Mouse (Mus musculus) liver, postnatal 0 days (tissue): ENCODE measurements around the gene Atrn. TPM values are rescaled to one million over a fixed set of nuclear protein-coding genes. Genes with fewer than 3 reads are reported as not detected.

Source experiments
- ATAC-seq: fragments of 200-750 bp; cut with Nextera tagmentation; 2 replicates; pipeline ENCODE4 v1.8.0; 2017; ENCODE audit warnings: mild to moderate bottlenecking, moderate library complexity
- DNase-seq: peaks from one replicate; pipeline ENCODE4 v3.0.0-alpha.2; 2016
- H3K27ac ChIP-seq: fragments of 300-500 bp; sonication (generic); 2 replicates; pipeline ENCODE4 v1.5.1; 2014; ENCODE audit warnings: antibody characterized with exemption, moderate library complexity, mild to moderate bottlenecking, low read depth
- H3K27me3 ChIP-seq: fragments of 300-500 bp; sonication (generic); 2 replicates; pipeline ENCODE4 v1.6.1; 2014; ENCODE audit warnings: low read length, control low read depth, mixed read lengths; ENCODE audit not compliant: insufficient read depth
- H3K36me3 ChIP-seq: fragments of 300-500 bp; sonication (generic); replicated peaks from 2 replicates; pipeline ENCODE4 v1.6.1; 2014; ENCODE audit warnings: mild to moderate bottlenecking, control low read depth, low read length, moderate library complexity, mixed read lengths; ENCODE audit not compliant: insufficient read depth
- H3K4me1 ChIP-seq: fragments of 300-500 bp; sonication (generic); 2 replicates; pipeline ENCODE4 v1.6.1; 2014; ENCODE audit warnings: antibody characterized with exemption, mild to moderate bottlenecking, control low read depth; ENCODE audit not compliant: insufficient read depth
- H3K4me2 ChIP-seq: fragments of 300-500 bp; sonication (generic); 2 replicates; pipeline ENCODE4 v1.6.1; 2014; ENCODE audit warnings: low read depth, mild to moderate bottlenecking, low read length, moderate library complexity, mixed read lengths
- H3K4me3 ChIP-seq: fragments of 300-500 bp; sonication (generic); 2 replicates; pipeline ENCODE4 v1.5.1; 2014; ENCODE audit warnings: low read depth, low read length
- H3K9ac ChIP-seq: fragments of 300-500 bp; sonication (generic); replicated peaks from 2 replicates; pipeline ENCODE4 v1.6.1; 2014; ENCODE audit warnings: mild to moderate bottlenecking, moderate library complexity
- H3K9me3 ChIP-seq: fragments of 300-500 bp; sonication (generic); 2 replicates; pipeline ENCODE4 v1.6.1; 2016; ENCODE audit warnings: mild to moderate bottlenecking, control low read depth, low read length, mixed read lengths
- CTCF ChIP-seq: sonication (generic); IDR thresholded peaks from 2 replicates; pipeline ENCODE4 v1.5.1; 2016; ENCODE audit warnings: antibody characterized with exemption, low read depth
- EP300 ChIP-seq: IDR thresholded peaks from 2 replicates; pipeline ENCODE4 v1.6.1; 2016; ENCODE audit warnings: antibody characterized with exemption, low read depth, mild to moderate bottlenecking
- WGBS: fragments of 180-500 bp; shearing (Covaris S2); extraction: QIAGEN DNeasy Blood & Tissue Kit; methylation state at CpG from one replicate; pipeline ENCODE4 v1.1.7; 2014; ENCODE audit not compliant: insufficient replicate concordance; 5-methylcytosine and 5-hydroxymethylcytosine counted together
- polyA plus RNA-seq: library from polyadenylated mRNA; unstranded; fragments of >200 nt; fragmentation: Nextera tagmentation; extraction: Ambion mirVana; gene quantifications from 2 replicates; pipeline ENCODE4 v1.2.1, GENCODE M21; 2015

Gene Atrn
- polyA plus RNA-seq: 4.3 and 6.3 TPM in 2 replicates

DNA sequence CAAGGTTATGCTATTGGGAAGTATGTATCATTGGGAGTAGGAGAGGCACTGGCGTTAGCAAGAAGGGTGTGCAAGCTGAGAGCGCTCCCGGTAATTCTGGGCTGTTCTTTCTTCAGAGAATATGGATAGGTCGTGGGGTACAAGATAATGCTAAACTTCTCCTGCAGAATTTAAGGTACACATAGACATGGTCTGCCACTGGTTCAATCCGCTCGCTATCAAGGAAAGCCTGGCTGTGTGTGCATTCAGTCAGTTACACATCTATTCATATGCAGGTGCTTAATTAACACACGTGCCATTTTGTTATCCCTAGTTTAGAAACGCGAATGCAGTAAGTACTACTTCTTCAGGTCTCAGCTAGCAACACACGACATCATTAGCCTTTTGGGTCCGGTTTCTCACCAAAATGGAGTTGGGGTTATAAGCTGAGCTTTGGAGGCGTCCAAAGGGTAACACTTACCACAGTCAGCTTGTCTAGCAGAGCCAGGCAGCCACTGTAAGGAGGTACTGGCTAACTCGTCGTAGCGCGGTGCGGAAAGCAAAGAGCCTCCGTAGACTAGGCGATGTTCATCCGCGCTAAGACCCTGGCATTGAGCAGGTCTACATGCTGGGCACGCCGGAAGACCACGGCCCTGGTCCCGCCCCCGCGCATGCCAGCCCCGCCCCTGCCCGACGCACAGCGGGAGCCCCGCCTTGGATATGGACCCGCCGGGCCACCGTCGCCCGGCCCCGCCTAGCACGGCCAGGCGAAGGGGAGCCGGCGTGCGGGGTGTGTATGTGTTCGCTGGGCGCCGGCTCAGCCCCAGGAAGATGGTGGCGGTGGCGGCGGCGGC lies at the start of gene Atrn, which contains the start of gene 4930402H24Rik:
TSS of gene Atrn (plus strand) at position 745 of the 833 bp plus-strand sequence.
TSS of gene 4930402H24Rik (minus strand) at position 656 of the 833 bp plus-strand sequence.
- peak within 1 kb of the TSS; percentile 98 for H3K4me3 ChIP-seq
- peaks cover 24% of the 10 kb centered on the region for H3K4me1 ChIP-seq
- H3K9ac ChIP-seq: peak within 1 kb of the TSS; percentile 97
- 2% methylated on average over 37 of the region's 50 CpGs for whole genome bisulfite sequencing
- ATAC-seq (peak; percentile 99), DNase-seq (peak; percentile 97)
- TF ChIP-seq CTCF (no peak), EP300 (no peak)
- H3K27ac ChIP-seq: peak within 1 kb of the TSS; percentile 88
- no peaks in the 10 kb centered on the region for H3K27me3 ChIP-seq
- H3K4me2 ChIP-seq: peak within 1 kb of the TSS; percentile 97
- H3K36me3 ChIP-seq: no peaks in the 10 kb centered on the region
- H3K9me3 ChIP-seq: no peaks in the 10 kb centered on the region

DNA sequence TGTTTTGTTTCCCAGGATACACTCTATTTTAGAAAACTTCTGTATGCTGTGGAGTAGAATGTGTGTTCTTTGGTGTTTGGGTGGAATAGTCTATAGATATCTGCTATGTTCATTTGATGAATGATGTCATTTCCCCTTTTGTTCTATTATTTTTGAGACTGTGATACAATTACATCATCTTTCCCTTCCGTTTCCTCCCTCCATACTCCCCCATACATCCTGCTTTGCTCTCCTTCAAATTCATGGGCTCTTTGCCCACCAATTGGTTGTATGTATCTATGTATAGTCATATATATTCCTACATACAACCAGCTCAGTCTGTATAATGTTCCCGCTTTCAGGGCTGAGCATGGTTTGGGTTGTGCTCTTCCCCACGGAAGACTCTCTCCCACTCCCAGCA lies 44.2 kb upstream of the Atrn start:
- Histone ChIP-seq H3K4me1 (no peaks in the 10 kb centered on the region), H3K27me3 (no peaks in the 10 kb centered on the region), H3K27ac (no peak overlapping the region), H3K4me2 (no peak overlapping the region), H3K36me3 (no peaks in the 10 kb centered on the region), H3K4me3 (no peak overlapping the region), H3K9ac (no peak overlapping the region), H3K9me3 (no peaks in the 10 kb centered on the region)
- DNase-seq: no peak
- no peak for ATAC-seq
- TF ChIP-seq CTCF (no peak), EP300 (no peak)
- 74% methylated on average over 3 of the region's 3 CpGs for WGBS

DNA sequence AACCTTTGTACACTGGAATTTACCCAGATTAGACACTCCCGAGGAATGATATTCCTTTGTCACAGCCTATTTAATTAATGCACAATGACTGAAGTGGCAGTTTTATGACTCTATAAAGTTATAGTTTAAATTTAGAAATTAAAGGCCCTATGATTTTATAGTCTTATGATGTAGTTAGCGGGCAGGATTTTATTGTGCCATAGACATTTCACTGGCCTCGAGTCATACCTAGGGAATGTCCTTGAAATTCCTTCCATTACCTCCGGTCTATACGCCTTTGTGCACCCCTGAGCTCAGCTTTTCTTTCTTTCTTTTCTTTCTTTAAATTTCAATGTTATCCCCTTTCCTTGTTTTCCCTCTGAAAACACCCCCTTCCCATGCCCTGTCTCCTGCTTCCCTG lies 35.4 kb upstream of the Atrn start:
- no peak overlapping the region for H3K9ac ChIP-seq
- DNase-seq: no peak
- WGBS: 85% methylated on average over 5 of the region's 5 CpGs
- H3K36me3 ChIP-seq: no peaks in the 10 kb centered on the region
- H3K4me2 ChIP-seq: no peak overlapping the region
- no peak overlapping the region for H3K27ac ChIP-seq
- H3K4me1 ChIP-seq: no peaks in the 10 kb centered on the region
- TF ChIP-seq CTCF (no peak), EP300 (no peak)
- no peaks in the 10 kb centered on the region for H3K27me3 ChIP-seq
- ATAC-seq: no peak
- H3K4me3 ChIP-seq: no peak overlapping the region
- H3K9me3 ChIP-seq: no peaks in the 10 kb centered on the region

DNA sequence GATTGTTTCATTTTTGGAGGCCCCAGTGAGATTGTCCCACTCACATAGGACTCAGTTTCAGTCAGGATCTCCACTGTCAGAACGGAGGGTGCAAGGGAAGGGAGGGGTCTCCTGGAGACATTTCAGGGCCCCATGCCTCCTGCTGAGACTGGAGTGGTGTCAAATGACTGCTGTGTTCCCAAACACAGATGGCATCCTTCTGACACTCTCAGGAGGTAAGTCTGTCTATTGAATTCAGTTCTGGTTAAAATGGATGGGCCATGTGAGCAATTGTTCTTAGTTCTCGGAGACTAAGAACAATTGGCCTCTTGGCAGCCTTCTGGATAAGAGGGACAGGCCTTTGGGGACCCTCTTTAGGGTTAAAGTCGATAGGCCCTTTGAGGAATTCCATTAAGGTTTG lies 28.9 kb upstream of the Atrn start:
- no peak overlapping the region for H3K27ac ChIP-seq
- ATAC-seq: no peak
- WGBS: 73% methylated on average over 3 of the region's 3 CpGs

DNA sequence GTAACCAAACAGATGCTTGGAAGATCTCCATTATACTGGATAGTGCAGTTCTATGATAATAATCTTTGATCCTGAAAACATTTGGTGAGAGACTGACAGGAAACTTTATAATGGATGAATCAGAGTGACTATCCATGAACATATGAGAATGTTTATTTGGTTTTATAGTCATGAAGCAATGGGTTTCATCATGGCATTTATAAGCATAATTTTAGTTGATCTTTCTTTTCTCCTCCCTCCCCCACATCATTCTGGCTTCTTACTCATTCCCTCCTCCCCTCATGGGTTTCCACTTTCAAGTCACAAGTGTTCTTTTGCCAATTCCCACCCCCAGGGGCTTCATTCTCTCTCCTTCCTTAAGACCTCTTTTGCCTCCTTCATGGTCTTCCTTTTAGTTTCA lies 19.3 kb upstream of the Atrn start:
- no peaks in the 10 kb centered on the region for H3K9me3 ChIP-seq
- H3K27me3 ChIP-seq: no peaks in the 10 kb centered on the region
- no peak overlapping the region for H3K4me3 ChIP-seq
- H3K4me1 ChIP-seq: no peaks in the 10 kb centered on the region
- TF ChIP-seq CTCF (no peak), EP300 (no peak)
- DNase-seq: no peak
- no peak for ATAC-seq
- H3K36me3 ChIP-seq: no peaks in the 10 kb centered on the region
- H3K4me2 ChIP-seq: no peak overlapping the region
- no peak overlapping the region for H3K9ac ChIP-seq
- H3K27ac ChIP-seq: no peak overlapping the region

More for the DNA sequence above, 28.9 kb upstream of the Atrn start:
- H3K4me3 ChIP-seq: no peak overlapping the region
- no peaks in the 10 kb centered on the region for H3K27me3 ChIP-seq
- TF ChIP-seq CTCF (no peak), EP300 (no peak)
- no peak overlapping the region for H3K9ac ChIP-seq
- DNase-seq: no peak
- no peak overlapping the region for H3K4me2 ChIP-seq
- no peaks in the 10 kb centered on the region for H3K36me3 ChIP-seq
- no peaks in the 10 kb centered on the region for H3K4me1 ChIP-seq
- no peaks in the 10 kb centered on the region for H3K9me3 ChIP-seq

DNA sequence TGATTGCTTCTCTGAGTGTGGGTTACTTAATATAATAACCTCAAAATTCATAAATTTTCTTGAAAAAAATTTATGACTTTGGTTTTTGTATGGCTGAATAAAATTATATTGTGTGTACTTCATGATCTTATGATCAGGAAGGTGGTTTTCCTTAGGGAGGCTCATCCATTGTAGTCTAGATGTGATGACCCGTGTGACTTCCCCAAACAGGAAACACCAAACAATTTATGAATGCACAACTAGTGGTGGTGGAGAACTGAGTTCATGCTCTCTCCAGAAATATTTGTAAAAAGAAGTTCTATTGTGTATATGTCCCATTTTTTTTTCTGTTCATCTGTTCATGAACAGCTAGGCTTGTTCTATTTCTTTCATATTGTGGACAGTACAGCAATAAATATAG lies 18.8 kb upstream of the Atrn start:
- Histone ChIP-seq H3K36me3 (no peaks in the 10 kb centered on the region), H3K27me3 (no peaks in the 10 kb centered on the region), H3K9ac (no peak overlapping the region), H3K9me3 (no peaks in the 10 kb centered on the region), H3K4me2 (no peak overlapping the region), H3K4me1 (no peaks in the 10 kb centered on the region), H3K27ac (no peak overlapping the region), H3K4me3 (no peak overlapping the region)
- no peak for ATAC-seq
- no peak for DNase-seq
- WGBS: 49% methylated on average over 1 of the region's 1 CpGs
- TF ChIP-seq CTCF (no peak), EP300 (no peak)
